Mouse (Mus musculus) embryo, embryonic 10 days (tissue): ENCODE measurements around the gene Schip1.
A peak's percentile ranks its signal among the peaks of the same experiment; 100 is the strongest.

Experiments used
- DNase-seq: peaks from one replicate; pipeline ENCODE4 v3.0.0-alpha.2; 2015; ENCODE audit warnings: low spot score

Gene Schip1

GRCm38 (mm10) chr3:68476336-68476735 lies 411.7 kb downstream of the Schip1 start:
- DNase-seq: no peak

GRCm38 (mm10) chr3:68477478-68477877 lies 412.9 kb downstream of the Schip1 start:
- DNase-seq: peak; percentile 40

DNA sequence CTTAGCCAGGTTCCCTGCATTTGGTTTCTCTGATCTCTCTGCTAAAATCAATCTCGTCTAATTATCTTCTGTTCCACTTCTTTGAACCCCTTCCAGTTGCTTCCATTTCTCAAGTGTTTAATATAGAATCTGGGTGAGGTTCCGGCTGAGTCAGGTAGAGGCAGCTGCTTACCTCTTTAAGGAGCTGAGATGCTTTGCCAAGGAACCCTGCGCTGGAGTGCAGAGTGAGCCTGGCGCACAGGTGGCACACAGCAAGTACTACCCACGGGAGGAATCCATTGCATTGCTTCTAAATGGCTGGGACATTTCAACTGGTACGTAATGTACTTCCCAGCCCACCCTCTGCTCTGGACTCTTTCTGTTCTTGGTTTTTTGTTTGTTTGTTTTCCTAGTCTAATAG lies 414.7 kb downstream of the Schip1 start:
- no peak for DNase-seq

DNA sequence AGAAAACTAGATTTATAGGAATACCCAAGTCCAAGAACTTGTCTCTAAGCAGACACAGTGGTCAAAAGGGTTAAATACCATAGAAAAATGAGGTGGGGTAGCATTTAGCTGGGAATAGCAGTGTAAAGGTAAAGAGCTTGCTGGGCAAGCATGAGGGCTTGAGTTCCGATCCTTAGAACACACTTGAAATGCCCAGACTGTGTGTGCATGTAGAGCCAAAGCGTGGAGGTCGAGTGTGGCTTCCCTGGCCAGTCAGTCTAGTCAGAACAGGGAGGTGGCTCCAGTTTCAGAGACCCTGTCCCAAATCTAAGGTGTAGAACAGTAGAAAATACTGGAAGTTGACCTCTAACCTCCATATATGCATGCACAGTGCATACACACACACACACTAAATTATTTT lies 418.9 kb downstream of the Schip1 start:
- no peak for DNase-seq

GRCm38 (mm10) chr3:68484021-68484420 lies 419.4 kb downstream of the Schip1 start:
- DNase-seq: no peak

DNA sequence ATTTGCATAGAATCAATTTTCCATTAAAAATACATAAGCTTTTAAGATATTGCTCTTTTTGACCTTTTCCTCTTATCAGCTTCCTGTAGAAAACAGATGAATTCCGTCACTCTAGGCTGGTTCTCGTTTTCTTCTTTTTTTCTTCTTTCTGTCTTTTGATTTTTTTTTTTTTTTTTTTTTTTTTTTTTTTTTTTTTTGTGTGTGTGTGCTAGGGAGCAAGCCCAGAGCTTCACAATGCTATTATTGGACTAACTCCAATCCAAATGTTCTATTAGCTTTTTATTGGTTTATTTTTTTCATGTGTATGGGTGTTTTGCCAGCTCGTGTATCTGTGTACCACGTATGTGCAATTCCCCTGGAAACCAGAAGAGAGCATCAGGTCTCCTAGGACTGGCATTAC lies 420.0 kb downstream of the Schip1 start:
- DNase-seq: no peak

- DNase-seq: no peak
Observed at GRCm38 (mm10) chr3:68487621-68488020, 423.0 kb downstream of the Schip1 start.

GRCm38 (mm10) chr3:68488316-68488715 lies 423.7 kb downstream of the Schip1 start:
- DNase-seq: peak; percentile 13

DNA sequence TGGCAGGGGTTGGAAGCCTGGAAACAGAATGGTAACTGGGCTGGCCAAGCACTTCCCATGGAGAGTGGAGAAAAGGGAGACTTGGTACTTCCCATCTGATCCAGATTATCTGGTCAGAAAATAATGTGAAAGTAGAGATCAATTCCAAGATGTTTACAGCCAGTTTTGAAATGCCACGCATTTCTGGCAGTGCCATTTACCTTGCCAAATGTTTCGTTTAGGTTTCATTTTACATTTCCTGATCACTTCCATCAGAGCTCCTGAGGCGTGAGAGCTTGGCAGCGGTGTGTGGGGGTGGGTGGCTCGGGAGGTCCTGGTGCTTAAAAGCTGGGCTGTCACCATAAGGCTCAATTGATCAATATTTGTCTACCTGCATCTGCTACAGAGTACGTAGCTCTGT lies 426.9 kb downstream of the Schip1 start:
- no peak for DNase-seq

- no peak for DNase-seq
Observed at GRCm38 (mm10) chr3:68492066-68492465, 427.5 kb downstream of the Schip1 start.

- no peak for DNase-seq
Observed at GRCm38 (mm10) chr3:68492513-68492912, 427.9 kb downstream of the Schip1 start.

DNA sequence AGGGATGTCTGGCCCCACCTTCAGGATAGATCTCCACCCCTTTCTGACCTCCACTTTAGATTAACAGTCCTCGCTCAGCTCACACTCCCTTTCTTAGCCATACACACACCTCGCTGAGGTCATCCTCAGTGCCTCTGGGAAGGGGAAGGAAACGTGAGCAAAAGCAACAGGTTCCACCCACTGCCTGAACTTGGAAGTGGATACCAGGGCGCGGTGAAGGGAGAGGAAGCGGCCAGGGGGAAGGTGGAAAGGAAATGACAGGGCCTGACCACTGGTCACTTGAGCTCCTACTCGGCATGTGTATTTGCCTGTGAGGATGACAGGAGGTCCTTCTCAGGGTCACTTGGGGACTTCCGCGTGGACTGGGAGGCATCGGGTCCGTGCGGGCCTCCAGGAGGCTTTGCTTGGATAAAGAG lies 428.6 kb downstream of the Schip1 start:
- peak; percentile 79 for DNase-seq

DNA sequence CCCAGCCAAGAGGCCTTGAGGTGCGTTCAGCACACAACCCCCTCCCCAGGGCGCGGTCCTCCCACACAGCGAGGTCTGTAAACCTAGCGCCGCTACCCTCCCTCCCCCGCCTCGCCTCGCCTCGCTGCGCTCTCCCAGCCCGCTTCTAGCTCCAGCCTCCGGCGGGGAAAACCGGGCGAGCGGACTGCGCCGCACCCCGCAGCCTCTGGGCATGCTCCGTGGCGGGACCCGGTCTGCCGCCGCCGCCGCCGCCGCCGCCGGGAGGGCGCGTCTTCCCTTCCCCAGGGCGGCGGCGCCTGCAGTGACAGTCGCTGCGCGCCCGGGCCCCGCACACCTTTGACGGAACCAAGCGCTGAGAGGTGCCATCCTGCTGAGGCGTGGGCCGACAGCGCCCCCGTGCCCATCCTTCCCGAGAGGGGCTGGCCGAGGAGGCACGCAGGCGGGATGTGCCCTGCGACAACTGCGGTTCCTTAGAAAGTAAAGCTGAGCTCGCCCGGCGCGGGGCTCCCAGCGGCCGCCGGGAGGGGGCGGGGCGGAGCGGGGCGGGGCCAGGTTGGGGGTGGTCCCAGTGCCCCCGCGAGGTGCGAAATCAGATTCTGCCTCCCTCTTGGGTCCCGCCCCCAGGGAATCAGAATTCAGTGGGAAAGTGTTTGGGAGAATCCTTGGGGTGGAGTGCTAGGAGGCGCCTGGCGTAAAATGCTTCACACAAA lies 429.1 kb downstream of the Schip1 start:
- DNase-seq: peak; percentile 88

DNA sequence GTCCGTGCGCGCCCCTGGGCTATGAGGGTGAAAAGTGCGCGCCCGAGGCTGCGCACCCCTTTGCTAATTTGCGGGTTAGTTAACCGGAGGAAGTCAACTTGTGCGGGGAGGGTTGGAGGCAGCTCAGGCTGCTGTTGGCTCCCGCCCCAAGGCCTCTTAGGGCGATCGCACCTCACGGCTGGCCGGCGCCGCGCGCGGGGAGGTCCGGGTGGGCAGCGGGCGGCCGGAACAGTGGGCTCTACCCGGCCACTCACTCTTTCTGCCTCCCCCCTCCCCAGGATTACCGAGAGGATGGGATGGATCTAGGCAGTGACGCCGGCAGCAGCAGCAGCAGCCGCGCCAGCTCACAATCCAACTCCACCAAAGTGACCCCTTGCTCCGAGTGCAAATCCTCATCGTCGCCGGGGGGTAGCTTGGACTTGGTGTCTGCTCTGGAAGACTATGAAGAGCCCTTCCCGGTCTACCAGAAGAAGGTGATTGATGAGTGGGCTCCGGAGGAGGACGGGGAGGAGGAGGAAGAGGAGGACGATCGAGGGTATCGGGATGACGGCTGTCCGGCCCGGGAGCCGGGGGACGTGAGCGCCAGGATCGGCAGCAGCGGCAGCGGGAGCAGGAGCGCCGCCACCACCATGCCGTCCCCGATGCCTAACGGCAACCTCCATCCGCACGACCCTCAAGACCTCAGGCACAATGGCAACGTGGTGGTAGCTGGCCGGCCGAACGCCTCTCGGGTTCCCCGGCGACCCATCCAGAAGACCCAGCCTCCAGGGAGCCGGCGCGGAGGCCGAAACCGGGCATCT lies 429.9 kb downstream of the Schip1 start:
- peak; percentile 64 for DNase-seq

GRCm38 (mm10) chr3:68495096-68495735 lies 430.6 kb downstream of the Schip1 start:
- DNase-seq: peak; percentile 57

GRCm38 (mm10) chr3:68495736-68496242 lies 431.2 kb downstream of the Schip1 start:
- DNase-seq: peak; percentile 53

DNA sequence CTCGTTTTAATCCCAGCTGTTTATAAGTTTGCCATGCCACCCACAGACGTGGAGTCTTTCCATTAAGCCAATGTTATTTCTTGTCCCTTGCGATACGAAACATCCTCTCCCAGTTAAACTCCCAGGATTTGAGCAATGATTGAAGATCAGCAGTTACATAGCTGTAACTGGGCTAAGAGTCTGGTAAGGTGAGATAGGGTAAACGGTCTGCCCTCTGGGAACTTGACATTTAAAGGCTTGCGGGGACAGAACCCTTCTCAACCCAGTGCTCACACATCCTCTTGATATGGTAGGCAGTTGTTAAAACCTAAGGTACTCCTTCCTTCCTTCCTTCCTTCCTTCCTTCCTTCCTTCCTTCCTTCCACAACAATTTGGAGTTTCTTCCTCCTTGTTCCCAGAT lies 431.9 kb downstream of the Schip1 start:
- no peak for DNase-seq

DNA sequence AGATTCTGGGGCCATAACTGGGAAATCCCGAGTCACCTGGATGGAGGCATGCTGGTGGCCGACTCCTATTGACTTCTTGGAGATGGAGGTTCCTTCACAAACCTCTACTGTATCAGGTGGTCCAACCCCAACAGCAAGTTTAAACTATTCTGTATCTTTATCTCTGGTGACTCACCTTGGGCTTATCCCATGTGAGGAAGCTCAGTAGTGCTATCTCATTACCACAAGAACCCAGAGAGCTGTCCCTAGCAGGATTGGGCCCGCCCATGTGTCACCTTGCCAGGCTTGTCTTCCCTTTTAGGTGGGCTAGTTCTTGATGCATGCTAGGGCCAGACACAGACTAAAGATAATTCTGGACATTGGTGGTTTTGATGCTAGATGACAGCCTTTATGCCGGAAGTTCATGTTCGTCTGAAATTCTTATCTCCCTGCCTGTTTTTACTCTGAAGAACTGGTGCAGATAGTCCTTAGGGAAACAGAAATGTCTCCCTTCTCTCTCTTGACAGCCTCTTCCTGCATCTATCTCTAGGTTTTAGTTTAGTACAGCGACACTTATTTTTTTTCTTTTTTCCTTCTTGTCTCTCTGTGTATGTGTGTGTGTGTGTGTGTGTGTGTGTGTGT lies 435.0 kb downstream of the Schip1 start:
- no peak for DNase-seq

DNA sequence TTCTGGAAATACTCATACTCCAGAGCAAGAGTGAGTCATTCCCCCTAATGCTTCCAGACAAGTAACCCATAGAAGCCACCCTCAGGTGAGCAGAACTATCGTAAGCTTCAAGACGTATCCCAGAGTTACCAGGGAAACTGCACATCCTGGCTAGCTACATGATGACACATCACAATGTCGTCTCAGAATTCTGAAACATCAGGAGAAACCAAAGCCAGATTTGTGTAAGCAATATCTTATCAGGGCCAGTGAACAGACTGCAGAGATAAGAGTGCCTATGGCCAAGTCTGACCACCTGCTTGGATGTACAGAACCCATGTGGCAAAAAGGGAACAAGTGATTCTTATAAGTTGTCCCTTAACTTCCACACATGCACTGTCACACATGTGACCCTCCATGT lies 440.2 kb downstream of the Schip1 start:
- no peak for DNase-seq

GRCm38 (mm10) chr3:68506769-68507318 lies 442.2 kb downstream of the Schip1 start:
- no peak for DNase-seq

DNA sequence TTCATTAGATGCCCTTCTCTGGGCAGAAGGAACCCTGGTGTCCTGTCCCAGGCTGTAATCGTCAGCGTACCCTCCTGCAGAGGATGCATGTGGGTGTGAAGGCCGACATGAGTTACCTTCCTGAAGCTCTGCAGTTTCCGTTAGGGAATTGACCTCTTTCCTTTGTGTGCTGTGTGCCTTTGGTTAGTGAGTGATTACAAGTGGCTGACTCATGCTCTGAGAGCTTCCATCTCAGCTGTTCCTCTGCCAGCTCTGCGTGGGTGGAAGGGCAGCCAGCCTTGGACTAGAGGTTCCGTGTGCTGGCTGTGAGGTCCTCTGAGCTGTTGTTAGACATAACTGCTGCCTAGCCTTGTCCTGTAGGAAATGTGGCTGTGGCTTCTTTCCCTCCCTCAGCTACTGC lies 444.0 kb downstream of the Schip1 start:
- peak; percentile 36 for DNase-seq

GRCm38 (mm10) chr3:68510872-68511271 lies 446.3 kb downstream of the Schip1 start:
- DNase-seq: no peak
